31 mouse cellular contexts compared by ENCODE assay signal in genomic region chr3:29706816-29707215, GRCm38 (mm10).
"Had no signal": no experiment of that assay in that cellular context is flagged by ENCODE, and none has a peak within 500 bp of the region (broad histone marks: within the 10 kb centered on the region; RNA-seq: fewer than 3 reads in every experiment).

No protein-coding gene starts in this region.

- ATAC-seq: liver, embryonic 12.5 days; liver, postnatal 0 days; lung, postnatal 0 days; midbrain, embryonic 13.5 days; midbrain, embryonic 15.5 days; midbrain, embryonic 16.5 days had no signal

- H3K4me2 ChIP-seq: limb, embryonic 12.5 days; limb, embryonic 13.5 days; limb, embryonic 15.5 days; liver, embryonic 11.5 days; liver, embryonic 12.5 days; liver, embryonic 13.5 days; liver, embryonic 15.5 days; lung, embryonic 14.5 days; lung, embryonic 15.5 days; midbrain, embryonic 11.5 days; midbrain, embryonic 12.5 days; midbrain, embryonic 13.5 days; midbrain, embryonic 15.5 days had no signal

- H3K27me3 ChIP-seq: limb, embryonic 12.5 days; limb, embryonic 13.5 days; limb, embryonic 15.5 days; liver, embryonic 12.5 days; liver, embryonic 13.5 days; liver, embryonic 15.5 days; lung, embryonic 15.5 days; megakaryocyte, embryonic 14.5 days; midbrain, embryonic 12.5 days; midbrain, embryonic 13.5 days; midbrain, embryonic 15.5 days had no signal

- H3K36me3 ChIP-seq: limb, embryonic 10.5 days; limb, embryonic 12.5 days; limb, embryonic 13.5 days; limb, embryonic 15.5 days; liver, embryonic 12.5 days; liver, embryonic 13.5 days; liver, embryonic 15.5 days; lung, embryonic 15.5 days; midbrain, embryonic 10.5 days; midbrain, embryonic 12.5 days; midbrain, embryonic 13.5 days; midbrain, embryonic 15.5 days had no signal

- H3K9ac ChIP-seq: limb, embryonic 12.5 days; limb, embryonic 13.5 days; limb, embryonic 15.5 days; liver, embryonic 12.5 days; liver, embryonic 13.5 days; liver, embryonic 14.5 days; liver, embryonic 15.5 days; liver, postnatal 0 days; lung, embryonic 14.5 days; lung, embryonic 15.5 days; midbrain, embryonic 12.5 days; midbrain, embryonic 13.5 days; midbrain, embryonic 15.5 days had no signal

- DNase-seq: left cerebral cortex, postnatal 4 days; liver; liver, embryonic 13.5 days; liver, postnatal 0 days; lung, adult 18-20 months; lung, adult 2 months; lung, embryonic 14.5 days; lung, postnatal 10 days; lung, postnatal 14 days; lung, postnatal 36 days; lung, postnatal 4 days; midbrain, embryonic 14.5 days had no signal

- H3K27ac ChIP-seq: limb, embryonic 10.5 days; limb, embryonic 12.5 days; limb, embryonic 13.5 days; limb, embryonic 15.5 days; liver, embryonic 12.5 days; liver, embryonic 13.5 days; liver, embryonic 14.5 days; liver, embryonic 15.5 days; lung, embryonic 15.5 days; macrophage; midbrain, embryonic 10.5 days; midbrain, embryonic 12.5 days; midbrain, embryonic 13.5 days; midbrain, embryonic 15.5 days had no signal

- H3K9me3 ChIP-seq: limb, embryonic 10.5 days; limb, embryonic 12.5 days; limb, embryonic 13.5 days; limb, embryonic 15.5 days; liver, embryonic 12.5 days; liver, embryonic 13.5 days; liver, embryonic 15.5 days; lung, embryonic 15.5 days; megakaryocyte, embryonic 14.5 days; midbrain, embryonic 10.5 days; midbrain, embryonic 12.5 days; midbrain, embryonic 13.5 days; midbrain, embryonic 15.5 days had no signal

- H3K4me1 ChIP-seq: limb, embryonic 10.5 days; limb, embryonic 12.5 days; limb, embryonic 13.5 days; limb, embryonic 15.5 days; liver, embryonic 12.5 days; liver, embryonic 13.5 days; liver, embryonic 15.5 days; lung, embryonic 15.5 days; megakaryocyte, embryonic 14.5 days; midbrain, embryonic 12.5 days; midbrain, embryonic 13.5 days; midbrain, embryonic 15.5 days had no signal

- H3K4me3 ChIP-seq: limb, embryonic 10.5 days; limb, embryonic 12.5 days; limb, embryonic 13.5 days; limb, embryonic 15.5 days; liver, embryonic 12.5 days; liver, embryonic 13.5 days; liver, embryonic 15.5 days; lung, embryonic 15.5 days; megakaryocyte, embryonic 14.5 days; midbrain, embryonic 10.5 days; midbrain, embryonic 12.5 days; midbrain, embryonic 13.5 days; midbrain, embryonic 15.5 days; myocyte had no signal
